Mouse (Mus musculus): ENCODE data around the gene Ccdc180.

DNA sequence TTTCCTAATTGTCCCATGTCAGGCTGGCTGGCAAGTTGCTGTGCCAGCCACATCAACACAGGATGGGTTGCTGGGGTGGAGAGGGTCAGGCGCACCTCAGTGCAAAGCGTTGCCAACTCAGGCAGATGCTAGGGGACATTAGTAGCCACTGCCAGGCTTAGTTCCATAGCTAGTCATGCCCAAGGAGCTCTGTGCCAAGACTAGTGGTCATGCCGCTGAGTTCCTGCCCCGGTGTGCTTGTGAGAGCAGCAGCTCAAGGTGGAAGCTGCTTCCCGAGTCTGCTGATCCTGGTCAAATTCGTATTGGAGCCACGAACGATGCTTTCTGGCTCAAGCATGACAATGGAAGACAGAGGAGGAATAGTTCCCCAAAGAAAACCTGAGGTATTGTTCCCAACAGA lies 66.0 kb downstream of the Ccdc180 start:
- no peak for TF ChIP-seq USF1 (IDR thresholded peaks at IDR 0.05; ENCODE audit: low read depth)
- no peak for TF ChIP-seq POLR2A (IDR thresholded peaks at IDR 0.05; ENCODE audit: insufficient read length, low read depth)
- no peak for TF ChIP-seq E2F4 (IDR thresholded peaks at IDR 0.05; ENCODE audit: insufficient read depth)
- TF ChIP-seq MYOG (IDR thresholded peaks at IDR 0.05; ENCODE audit: control insufficient read depth in 1 of 3, insufficient read depth in 1 of 3, insufficient read length in 2 of 3, low read depth in 2 of 3) = no peak
- no peak for TF ChIP-seq MYOD1 (IDR thresholded peaks at IDR 0.05; ENCODE audit: control insufficient read depth in 1 of 3, insufficient read length in 2 of 3, low read depth in 2 of 3)
- no peak for TF ChIP-seq MAX (IDR thresholded peaks at IDR 0.05; ENCODE audit: low read depth)
- TF ChIP-seq SRF (IDR thresholded peaks at IDR 0.05; ENCODE audit: control insufficient read depth, insufficient read length, low read depth) = no peak
